Mouse (Mus musculus) megakaryocyte, embryonic 14.5 days (primary cell): Measurements from ENCODE around the gene Gm47995. TPM values are rescaled to one million over a fixed set of nuclear protein-coding genes. Genes with fewer than 3 reads are reported as not detected.
"Not testable (repeated sequence)": the region's sequence is repeated elsewhere in the genome, so short reads cannot be mapped to it uniquely, and the experiment has no call there.

ENCODE experiments used
- H3K27me3 ChIP-seq: replicated peaks from 2 replicates; pipeline ENCODE3; 2012; ENCODE audit warnings: inconsistent platforms
- H3K36me3 ChIP-seq: replicated peaks from 2 replicates; pipeline ENCODE3; 2012; ENCODE audit warnings: low read length, inconsistent platforms, mixed read lengths
- H3K4me1 ChIP-seq: 2 replicates; pipeline ENCODE4 v1.6.1; 2012; ENCODE audit warnings: inconsistent platforms
- H3K4me3 ChIP-seq: replicated peaks from 2 replicates; pipeline ENCODE3; 2012; ENCODE audit warnings: moderate library complexity, mild to moderate bottlenecking, inconsistent platforms
- H3K9me3 ChIP-seq: 2 replicates; pipeline ENCODE4 v1.6.1; 2012; ENCODE audit warnings: inconsistent platforms
- FLI1 ChIP-seq: IDR thresholded peaks from 2 replicates; pipeline ENCODE4 v1.6.1; 2012; ENCODE audit warnings: low read length, inconsistent platforms, mixed read lengths
- GATA1 ChIP-seq: IDR thresholded peaks from 3 replicates; pipeline ENCODE4 v1.6.1; 2012; ENCODE audit warnings: mixed read lengths, low read length, inconsistent platforms, borderline replicate concordance
- polyA plus RNA-seq: library from polyadenylated mRNA; stranded (reverse); fragments of >175 nt; gene quantifications from 2 replicates; pipeline ENCODE4 v1.2.3, GENCODE M21; 2012; ENCODE audit warnings: low replicate concordance; ENCODE audit not compliant: insufficient read depth

Gene Gm47995
- polyA plus RNA-seq, 1 experiment: not detected

DNA sequence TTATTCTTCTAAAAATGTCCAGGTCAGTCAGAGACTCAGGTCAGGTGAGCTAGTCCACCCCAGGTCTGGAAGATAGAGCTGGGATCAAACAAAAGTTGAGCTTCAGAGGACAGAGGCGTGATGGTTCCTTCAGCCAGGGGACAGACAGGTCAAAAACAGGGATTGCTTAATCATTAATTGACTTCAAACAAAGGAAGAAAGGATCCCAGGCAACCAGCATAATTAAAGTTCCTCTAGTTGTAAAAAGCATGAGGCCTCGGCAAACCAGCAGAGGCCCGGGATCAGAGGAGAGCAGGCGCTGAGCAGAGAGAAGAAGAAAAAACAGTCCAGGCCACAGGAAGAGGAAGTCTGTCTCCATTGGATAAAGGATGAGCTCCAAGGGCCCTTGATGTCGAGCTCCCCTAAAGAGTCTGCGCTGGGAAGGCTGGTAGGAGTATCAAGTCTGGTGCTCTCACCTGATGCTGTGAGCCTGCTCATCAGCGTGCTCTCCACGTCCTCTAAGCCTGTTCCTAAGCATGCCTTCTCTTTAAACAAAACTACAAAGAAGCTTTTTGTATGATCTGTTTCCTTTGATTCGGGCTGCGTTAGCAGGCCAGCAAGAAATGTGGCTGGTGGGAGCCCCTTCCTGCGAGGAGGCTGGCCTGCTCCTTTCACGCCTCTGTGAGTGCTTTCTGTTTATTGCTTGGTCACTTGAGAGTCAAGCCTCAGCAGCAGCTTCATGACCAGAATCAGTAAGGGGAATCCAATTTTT is 30.8 kb upstream of the Gm47995 start:
- H3K27me3 ChIP-seq: no peaks in the 10 kb centered on the region
- no peak for TF ChIP-seq GATA1
- H3K4me3 ChIP-seq: no peak overlapping the region
- H3K9me3 ChIP-seq: no peaks in the 10 kb centered on the region
- H3K36me3 ChIP-seq: no peaks in the 10 kb centered on the region
- peaks cover 7% of the 10 kb centered on the region for H3K4me1 ChIP-seq

DNA sequence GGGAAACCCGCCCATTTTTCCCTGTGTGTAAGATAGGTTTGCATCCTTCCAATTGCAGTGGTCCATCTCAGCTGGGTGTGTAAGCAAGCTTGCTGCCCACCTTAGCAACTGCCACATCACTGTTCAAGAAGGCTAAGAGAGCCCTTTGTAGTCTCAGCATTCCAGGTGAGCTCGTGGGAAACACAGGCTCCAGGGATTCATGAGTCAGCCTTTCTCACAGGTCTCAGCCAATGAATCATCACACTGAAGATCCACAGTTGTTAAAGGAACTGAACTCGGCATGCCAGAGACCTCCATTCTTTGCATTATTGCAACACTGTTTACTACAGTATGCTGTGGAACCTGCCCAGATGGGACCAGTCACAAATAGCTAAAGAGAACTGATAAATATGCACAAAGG is 29.6 kb upstream of the Gm47995 start:
- H3K4me3 ChIP-seq: no peak overlapping the region
- H3K4me1 ChIP-seq: peaks cover 7% of the 10 kb centered on the region
- TF ChIP-seq GATA1 (no peak), FLI1 (no peak)
- no peaks in the 10 kb centered on the region for H3K27me3 ChIP-seq
- H3K36me3 ChIP-seq: no peaks in the 10 kb centered on the region
- H3K9me3 ChIP-seq: no peaks in the 10 kb centered on the region

DNA sequence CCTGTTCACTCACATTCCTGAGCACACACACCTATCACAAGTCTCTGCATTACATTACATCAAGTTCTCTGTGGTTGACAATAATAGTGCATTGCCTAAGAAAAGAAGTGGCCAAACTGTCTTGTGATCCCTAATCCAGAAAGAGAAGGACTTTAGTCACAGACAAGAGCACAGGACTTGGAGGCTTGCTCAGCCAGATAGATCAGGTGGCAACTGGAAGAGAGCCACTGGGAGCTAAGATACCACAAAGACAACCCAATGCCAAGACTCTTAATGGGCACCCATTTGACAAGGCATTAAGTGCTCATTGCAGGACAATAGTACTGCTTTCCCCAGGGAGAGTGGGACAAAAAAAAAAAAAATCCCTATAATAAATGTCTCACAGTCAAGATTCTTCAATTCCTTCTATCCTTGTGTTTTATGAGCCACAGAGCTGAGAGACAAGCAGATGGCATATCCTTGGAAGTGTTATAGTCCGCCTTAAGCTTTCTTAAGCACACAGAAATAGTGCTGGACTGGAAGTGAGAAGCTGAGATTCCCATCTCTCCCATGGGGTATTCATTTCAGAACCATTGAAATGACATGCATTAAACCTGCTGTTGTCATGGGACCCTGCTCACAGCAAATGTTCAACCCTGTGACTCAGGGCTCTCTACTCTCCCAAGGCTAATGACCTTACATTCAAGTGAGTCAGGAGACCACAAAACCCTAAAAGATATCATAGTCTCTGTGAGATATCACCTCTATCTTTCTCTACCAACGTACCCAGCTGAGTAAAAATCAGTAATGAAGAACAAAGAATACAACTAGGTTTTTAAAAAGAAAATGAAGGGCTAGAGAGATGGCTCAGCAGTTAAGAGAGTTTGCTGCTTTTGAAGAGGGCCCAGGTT is 26.4 kb upstream of the Gm47995 start:
- H3K36me3 ChIP-seq: no peaks in the 10 kb centered on the region
- no peak for TF ChIP-seq FLI1
- TF ChIP-seq GATA1: no peak
- H3K9me3 ChIP-seq: no peaks in the 10 kb centered on the region
- H3K4me1 ChIP-seq: peaks cover 10% of the 10 kb centered on the region
- no peak overlapping the region for H3K4me3 ChIP-seq
- no peaks in the 10 kb centered on the region for H3K27me3 ChIP-seq

DNA sequence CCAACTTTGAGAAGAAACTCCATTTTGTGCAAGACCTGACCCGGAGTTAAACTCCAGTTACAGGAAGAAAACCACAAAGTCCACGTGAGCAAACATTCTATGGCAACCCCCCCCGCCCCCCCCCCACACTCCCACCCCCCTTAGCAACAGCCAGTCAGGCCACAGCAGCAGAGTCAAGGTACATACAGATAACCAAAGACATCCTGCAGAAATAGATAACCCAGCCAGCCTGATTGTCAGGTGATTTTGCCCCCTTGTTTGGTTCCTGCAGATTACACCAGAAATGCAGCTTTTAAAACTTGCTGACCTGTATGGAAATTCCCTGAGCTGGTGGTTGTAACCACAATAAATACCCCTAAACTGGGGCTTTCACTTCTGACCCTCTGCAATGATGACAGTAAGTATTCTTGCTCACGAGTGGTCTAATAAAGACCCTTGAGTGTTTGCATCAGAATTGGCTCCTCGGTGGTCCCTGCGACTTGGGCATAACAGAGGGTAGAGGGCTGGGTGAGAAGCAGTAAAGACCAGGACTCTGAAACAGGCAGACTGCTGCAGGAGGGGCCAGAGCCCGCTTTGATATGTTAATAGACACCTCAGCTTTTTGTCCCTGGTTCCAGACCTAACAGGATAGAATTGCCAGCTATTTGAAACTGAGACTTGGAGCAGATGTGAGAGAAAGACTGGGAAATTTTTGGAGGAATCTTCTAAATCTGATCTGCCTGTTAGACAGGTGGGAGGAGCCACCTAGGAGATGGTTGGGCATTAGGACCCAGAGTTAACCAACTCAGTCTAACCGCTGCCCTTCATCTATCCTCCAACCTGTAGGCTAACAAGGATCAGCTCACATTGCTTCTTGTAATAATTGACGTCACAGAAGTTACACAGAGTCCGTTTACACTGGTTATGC is 21.0 kb upstream of the Gm47995 start:
- TF ChIP-seq FLI1 (no peak), GATA1 (no peak)
- peaks cover 16% of the 10 kb centered on the region for H3K4me1 ChIP-seq

DNA sequence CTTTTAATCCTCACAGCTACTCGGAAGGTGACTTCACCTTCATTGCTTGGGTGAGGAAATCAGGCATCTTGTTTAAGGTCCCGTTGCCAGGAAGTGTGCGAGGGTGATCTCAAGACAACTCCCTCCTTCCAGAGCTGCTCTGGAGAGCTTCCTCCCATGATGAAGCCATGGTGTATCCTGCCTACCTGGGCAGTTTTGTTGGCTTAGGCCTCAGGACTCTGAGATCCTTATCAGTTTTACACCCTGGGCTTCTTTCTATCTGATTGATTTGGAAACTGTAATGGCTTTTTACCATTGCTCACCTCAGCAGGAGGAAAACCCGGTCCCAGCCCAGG is 20.3 kb upstream of the Gm47995 start:
- H3K4me3 ChIP-seq: peak overlapping the region; percentile 85
- H3K9me3 ChIP-seq: no peaks in the 10 kb centered on the region

More for the DNA sequence above, 21.0 kb upstream of the Gm47995 start:
- Histone ChIP-seq H3K4me3 (peak overlapping the region; percentile 85), H3K36me3 (no peaks in the 10 kb centered on the region), H3K9me3 (no peaks in the 10 kb centered on the region), H3K27me3 (no peaks in the 10 kb centered on the region)

DNA sequence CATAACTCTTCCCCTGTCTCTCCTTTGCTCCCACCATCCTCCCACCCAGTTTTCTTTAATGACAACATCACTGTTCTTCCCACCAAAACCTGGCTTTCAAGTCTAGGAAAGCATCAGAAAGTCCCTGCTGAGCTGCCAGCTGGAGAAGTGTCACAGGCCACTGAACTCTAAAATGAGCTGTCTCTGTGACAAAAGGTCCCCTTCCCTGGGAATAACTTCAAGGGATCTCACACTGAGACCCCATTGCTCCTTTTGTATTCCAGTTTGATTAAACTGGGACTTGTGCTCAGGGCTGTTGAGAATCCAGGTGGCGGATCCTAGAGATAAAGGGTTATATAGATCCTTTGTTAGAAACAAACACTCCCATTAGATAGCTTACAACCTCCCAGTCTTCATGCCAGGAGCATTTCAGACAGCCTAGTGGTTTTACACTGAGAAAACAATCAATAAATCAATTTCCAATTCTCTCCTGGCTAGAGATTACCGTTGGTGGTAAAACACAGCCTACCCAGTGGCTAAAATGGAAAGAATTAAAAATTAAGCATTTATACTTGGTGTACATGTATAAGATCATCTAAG is 19.7 kb upstream of the Gm47995 start:
- Histone ChIP-seq H3K36me3 (no peaks in the 10 kb centered on the region), H3K9me3 (no peaks in the 10 kb centered on the region), H3K4me1 (peaks cover 16% of the 10 kb centered on the region), H3K4me3 (no peak overlapping the region), H3K27me3 (no peaks in the 10 kb centered on the region)
- TF ChIP-seq GATA1: no peak
- TF ChIP-seq FLI1: no peak

More for the DNA sequence above, 20.3 kb upstream of the Gm47995 start:
- Histone ChIP-seq H3K36me3 (no peaks in the 10 kb centered on the region), H3K4me1 (peaks cover 16% of the 10 kb centered on the region), H3K27me3 (no peaks in the 10 kb centered on the region)
- TF ChIP-seq GATA1 (no peak), FLI1 (no peak)

DNA sequence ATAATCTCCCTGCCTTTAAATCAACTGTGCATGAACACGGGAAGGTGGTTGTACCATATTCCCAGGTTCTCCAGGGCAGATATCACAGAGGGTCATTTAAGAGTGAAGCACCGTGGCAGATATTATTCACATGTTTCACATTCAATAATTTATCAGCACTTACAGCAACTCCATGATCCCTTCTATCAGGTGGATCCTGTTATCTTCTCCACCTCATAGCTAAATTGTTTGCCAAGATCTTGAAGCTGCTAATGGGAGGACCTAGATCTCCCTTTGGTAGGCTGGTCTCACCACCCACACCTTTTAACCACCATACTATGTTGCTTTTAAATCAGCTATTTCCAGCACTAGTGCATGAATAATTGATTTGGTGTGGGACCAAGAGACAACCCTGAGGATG is 18.1 kb upstream of the Gm47995 start:
- Histone ChIP-seq H3K27me3 (no peaks in the 10 kb centered on the region), H3K36me3 (no peaks in the 10 kb centered on the region), H3K4me1 (peaks cover 16% of the 10 kb centered on the region), H3K4me3 (no peak overlapping the region), H3K9me3 (no peaks in the 10 kb centered on the region)
- no peak for TF ChIP-seq GATA1
- TF ChIP-seq FLI1: no peak

DNA sequence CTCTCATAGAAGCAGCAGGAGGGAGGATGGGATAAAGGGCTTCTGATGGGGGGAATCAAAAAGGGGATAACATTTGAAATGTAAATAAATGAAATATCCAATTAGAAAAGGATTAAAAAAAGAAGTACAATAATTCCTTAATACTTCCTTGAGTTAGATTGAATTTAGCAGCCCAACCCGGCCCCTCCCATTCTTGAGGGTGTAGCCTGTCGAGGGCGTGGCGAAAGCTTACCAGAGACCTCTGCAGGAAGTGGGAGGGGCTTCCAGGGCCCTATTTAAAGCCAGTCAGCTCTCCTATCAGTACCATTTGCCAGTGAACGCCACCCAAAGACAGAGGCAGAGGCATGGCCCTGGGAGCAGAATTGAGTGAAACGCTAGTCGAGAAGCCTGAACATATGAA is 16.0 kb upstream of the Gm47995 start, which contains the start of gene Gm47985:
Gene Gm47985, plus strand, starts transcription at position 272 of the 400 bp plus-strand sequence.
- not testable (repeated sequence) for H3K9me3 ChIP-seq, H3K36me3 ChIP-seq, H3K4me1 ChIP-seq, H3K27me3 ChIP-seq, H3K4me3 ChIP-seq

DNA sequence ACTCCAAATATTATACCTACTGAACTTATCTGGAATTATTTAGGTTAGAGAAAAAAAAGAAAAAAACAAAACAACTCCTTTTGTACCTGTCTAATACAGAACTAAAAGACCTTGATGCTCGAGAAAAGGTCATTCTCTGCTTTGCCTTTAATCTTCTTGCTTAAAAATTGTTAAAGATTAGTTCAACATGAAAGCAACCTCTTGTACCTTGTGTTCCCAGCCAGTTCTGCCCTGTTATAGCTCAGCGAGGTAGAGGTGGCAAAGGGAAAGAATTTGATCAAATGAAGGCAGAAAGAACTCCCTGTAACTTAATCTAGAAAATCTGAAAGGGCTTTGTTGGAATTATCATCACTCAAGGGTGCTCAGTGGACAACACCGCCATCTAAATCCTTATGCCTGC is 12.1 kb upstream of the Gm47995 start:
- not testable (repeated sequence) for H3K36me3 ChIP-seq, H3K4me3 ChIP-seq, H3K4me1 ChIP-seq, H3K9me3 ChIP-seq, H3K27me3 ChIP-seq

DNA sequence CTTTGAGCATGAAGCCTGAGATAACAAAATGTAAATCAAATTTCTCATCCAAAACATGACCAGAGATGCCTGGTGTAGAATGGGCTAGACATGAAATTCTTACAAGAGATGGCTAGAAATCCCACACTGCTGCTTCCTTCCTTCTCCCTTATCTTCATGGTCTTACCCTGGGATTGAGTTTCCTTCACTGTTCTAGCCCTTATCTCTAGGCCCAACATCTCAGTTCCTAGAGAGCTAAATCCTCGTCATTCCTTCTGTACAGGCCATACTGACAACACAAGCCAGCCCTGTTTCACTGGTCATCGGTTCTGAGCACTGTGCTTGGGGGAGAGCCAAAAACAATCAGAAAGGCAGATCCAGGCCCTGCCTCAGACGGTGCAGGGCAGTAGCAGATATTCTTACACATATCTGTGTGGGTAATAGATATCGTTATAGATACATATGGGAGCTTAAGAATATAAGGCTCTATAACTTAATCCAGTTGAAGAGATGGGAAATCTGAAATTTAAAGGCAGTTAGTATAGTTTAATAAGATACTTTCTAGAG is 11.3 kb upstream of the Gm47995 start:
- H3K4me1 ChIP-seq, H3K4me3 ChIP-seq, H3K36me3 ChIP-seq: not testable (repeated sequence)

More for the DNA sequence above, 11.3 kb upstream of the Gm47995 start:
- H3K27me3 ChIP-seq, H3K9me3 ChIP-seq: not testable (repeated sequence)
